Mouse (Mus musculus) mesoderm, embryonic 11.5 days (tissue): Measurements from ENCODE around the gene Aatf.

Source experiments
- DNase-seq: peaks from one replicate; pipeline ENCODE4 v3.0.0-alpha.2; 2012; ENCODE audit warnings: low read depth, low spot score

Aatf gene

GRCm38 (mm10) chr11:84376510-84377365 lies 136.6 kb downstream of the Aatf start:
- no peak for DNase-seq

- no peak for DNase-seq
Observed at GRCm38 (mm10) chr11:84375951-84376496, 137.3 kb downstream of the Aatf start.

DNA sequence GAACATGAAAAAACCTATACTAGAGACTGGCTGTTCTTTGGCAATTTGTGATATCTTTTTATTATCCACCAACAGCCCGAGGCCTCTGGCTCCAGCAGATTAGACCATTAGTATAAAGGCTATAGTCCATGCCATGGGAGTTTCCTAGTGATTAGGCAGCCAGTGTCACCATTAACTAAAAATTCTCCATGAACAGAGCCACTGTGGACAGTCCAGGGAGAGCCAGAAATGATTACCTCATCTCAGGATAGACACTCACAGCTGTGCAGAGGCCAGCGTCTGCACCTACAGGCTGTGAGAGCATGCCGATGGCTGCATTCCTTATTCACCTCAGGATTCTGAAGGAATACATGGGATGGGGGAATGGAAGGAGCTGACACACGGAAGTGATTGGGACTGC lies 140.2 kb downstream of the Aatf start:
- no peak for DNase-seq
